Mouse (Mus musculus): ENCODE data around the gene 2010003K11Rik. TPM values are rescaled to one million over a fixed set of nuclear protein-coding genes. Genes with fewer than 3 reads are reported as not detected.
"Not testable (repeated sequence)": the region's sequence is repeated elsewhere in the genome, so short reads cannot be mapped to it uniquely, and the experiment has no call there.

The 2010003K11Rik gene
- polyA plus RNA-seq, 1 experiment from 2014 or later: not detected

- H3K9me3 ChIP-seq: no peaks in the 10 kb centered on the region
- H3K27me3 ChIP-seq (replicated peaks; ENCODE audit: low read depth, poor library complexity, severe bottlenecking): peaks cover 53% of the 10 kb centered on the region
- peaks cover 15% of the 10 kb centered on the region for H3K4me1 ChIP-seq
- H3K4me3 ChIP-seq: no peak overlapping the region
- WGBS: 49% methylated on average over 3 of the region's 3 CpGs
- H3K36me3 ChIP-seq (replicated peaks): no peaks in the 10 kb centered on the region
- DNase-seq (ENCODE audit: low spot score): no peak
- H3K27ac ChIP-seq (replicated peaks): no peak overlapping the region
Measured at GRCm38 (mm10) chr19:4474739-4475138, 23.6 kb downstream of the 2010003K11Rik start.

- peaks cover 46% of the 10 kb centered on the region for H3K27me3 ChIP-seq (replicated peaks; ENCODE audit: low read depth, poor library complexity, severe bottlenecking)
Measured at GRCm38 (mm10) chr19:4473549-4473948, 24.8 kb downstream of the 2010003K11Rik start.

GRCm38 (mm10) chr19:4468363-4468762 is 30.0 kb downstream of the 2010003K11Rik start:
- DNase-seq (ENCODE audit: low spot score): peak; percentile 37

More at GRCm38 (mm10) chr19:4473549-4473948, 24.8 kb downstream of the 2010003K11Rik start:
- H3K9me3 ChIP-seq: no peaks in the 10 kb centered on the region
- WGBS: 91% methylated on average over 5 of the region's 5 CpGs
- H3K27ac ChIP-seq (replicated peaks): no peak overlapping the region
- H3K4me1 ChIP-seq: peaks cover 20% of the 10 kb centered on the region
- no peaks in the 10 kb centered on the region for H3K36me3 ChIP-seq (replicated peaks)
- no peak for DNase-seq (ENCODE audit: low spot score)
- no peak overlapping the region for H3K4me3 ChIP-seq

GRCm38 (mm10) chr19:4464666-4465065 is 33.7 kb downstream of the 2010003K11Rik start:
- Histone ChIP-seq H3K4me1 (peaks cover 14% of the 10 kb centered on the region; the same call in 1 of the 2 replicates), H3K9me3 (no peaks in the 10 kb centered on the region), H3K4me3 (no peak overlapping the region), H3K27me3 (replicated peaks; ENCODE audit: low read depth, poor library complexity, severe bottlenecking) (no peaks in the 10 kb centered on the region), H3K36me3 (replicated peaks) (no peaks in the 10 kb centered on the region), H3K27ac (replicated peaks) (no peak overlapping the region)
- DNase-seq (ENCODE audit: low spot score): no peak
- 88% methylated on average over 4 of the region's 4 CpGs for WGBS

More at GRCm38 (mm10) chr19:4468363-4468762, 30.0 kb downstream of the 2010003K11Rik start:
- Histone ChIP-seq H3K9me3 (no peaks in the 10 kb centered on the region), H3K36me3 (replicated peaks) (no peaks in the 10 kb centered on the region), H3K27me3 (replicated peaks; ENCODE audit: low read depth, poor library complexity, severe bottlenecking) (no peaks in the 10 kb centered on the region), H3K4me1 (peaks cover 14% of the 10 kb centered on the region; the same call in 1 of the 2 replicates), H3K4me3 (no peak overlapping the region), H3K27ac (replicated peaks) (no peak overlapping the region)
- 37% methylated on average over 5 of the region's 5 CpGs for WGBS

GRCm38 (mm10) chr19:4461981-4462380 is 36.4 kb downstream of the 2010003K11Rik start:
- Histone ChIP-seq H3K4me1 (peaks cover 9% of the 10 kb centered on the region; the same call in 1 of the 2 replicates), H3K27ac (replicated peaks) (no peak overlapping the region), H3K4me3 (no peak overlapping the region), H3K36me3 (replicated peaks) (no peaks in the 10 kb centered on the region), H3K27me3 (replicated peaks; ENCODE audit: low read depth, poor library complexity, severe bottlenecking) (no peaks in the 10 kb centered on the region), H3K9me3 (no peaks in the 10 kb centered on the region)
- 89% methylated on average over 8 of the region's 8 CpGs for WGBS
- no peak for DNase-seq (ENCODE audit: low spot score)

GRCm38 (mm10) chr19:4456227-4456626 is 42.2 kb downstream of the 2010003K11Rik start:
- no peaks in the 10 kb centered on the region for H3K9me3 ChIP-seq
- H3K36me3 ChIP-seq (replicated peaks): no peaks in the 10 kb centered on the region
- no peak overlapping the region for H3K27ac ChIP-seq (replicated peaks)
- H3K4me1 ChIP-seq: peaks cover 45% of the 10 kb centered on the region
- peak; percentile 68 for DNase-seq (ENCODE audit: low spot score)
- WGBS: 18% methylated on average over 11 of the region's 11 CpGs
- peak overlapping the region; percentile 8; the same call in 1 of the 2 replicates for H3K4me3 ChIP-seq
- H3K27me3 ChIP-seq (replicated peaks; ENCODE audit: low read depth, poor library complexity, severe bottlenecking): no peaks in the 10 kb centered on the region

- WGBS: 85% methylated on average over 15 of the region's 15 CpGs
- H3K9me3 ChIP-seq: no peaks in the 10 kb centered on the region
- H3K27ac ChIP-seq (replicated peaks): 0 out of 2 replicates have a peak overlapping the region, but pooled peaks have one; percentile 40
- H3K4me1 ChIP-seq: peaks cover 50% of the 10 kb centered on the region
- no peaks in the 10 kb centered on the region for H3K27me3 ChIP-seq (replicated peaks; ENCODE audit: low read depth, poor library complexity, severe bottlenecking)
- DNase-seq (ENCODE audit: low spot score): no peak
- H3K36me3 ChIP-seq (replicated peaks): no peaks in the 10 kb centered on the region
- no peak overlapping the region for H3K4me3 ChIP-seq
Measured at GRCm38 (mm10) chr19:4455071-4455800, 43.1 kb downstream of the 2010003K11Rik start.

- H3K27ac ChIP-seq (replicated peaks): peak overlapping the region; percentile 72
- WGBS: 24% methylated on average over 1 of the region's 1 CpGs
- not testable (repeated sequence) for H3K36me3 ChIP-seq (replicated peaks); DNase-seq (ENCODE audit: low spot score); H3K4me3 ChIP-seq; H3K27me3 ChIP-seq (replicated peaks; ENCODE audit: low read depth, poor library complexity, severe bottlenecking); H3K9me3 ChIP-seq
- H3K4me1 ChIP-seq: peaks cover 50% of the 10 kb centered on the region
Measured at GRCm38 (mm10) chr19:4454040-4454439, 44.3 kb downstream of the 2010003K11Rik start.

- DNase-seq (ENCODE audit: low spot score): no peak
- H3K27ac ChIP-seq (replicated peaks): no peak overlapping the region
- H3K4me1 ChIP-seq: peaks cover 53% of the 10 kb centered on the region
- no peaks in the 10 kb centered on the region; the same call in 1 of the 2 replicates for H3K36me3 ChIP-seq (replicated peaks)
- H3K27me3 ChIP-seq (replicated peaks; ENCODE audit: low read depth, poor library complexity, severe bottlenecking): no peaks in the 10 kb centered on the region
- H3K9me3 ChIP-seq: no peaks in the 10 kb centered on the region
- WGBS: 50% methylated on average over 4 of the region's 4 CpGs
- H3K4me3 ChIP-seq: no peak overlapping the region
Measured at GRCm38 (mm10) chr19:4452525-4452924, 45.9 kb downstream of the 2010003K11Rik start.

GRCm38 (mm10) chr19:4451965-4452364 is 46.4 kb downstream of the 2010003K11Rik start:
- Histone ChIP-seq H3K4me1 (peaks cover 53% of the 10 kb centered on the region), H3K27me3 (replicated peaks; ENCODE audit: low read depth, poor library complexity, severe bottlenecking) (no peaks in the 10 kb centered on the region), H3K27ac (replicated peaks) (0 out of 2 replicates have a peak overlapping the region, but pooled peaks have one; percentile 27), H3K36me3 (replicated peaks) (no peaks in the 10 kb centered on the region; the same call in 1 of the 2 replicates), H3K4me3 (no peak overlapping the region), H3K9me3 (no peaks in the 10 kb centered on the region)
- 19% methylated on average over 5 of the region's 5 CpGs for WGBS
- DNase-seq (ENCODE audit: low spot score): no peak

GRCm38 (mm10) chr19:4451098-4451497 is 47.3 kb downstream of the 2010003K11Rik start:
- WGBS: 54% methylated on average over 8 of the region's 8 CpGs

GRCm38 (mm10) chr19:4450666-4451065 is 47.7 kb downstream of the 2010003K11Rik start:
- no peaks in the 10 kb centered on the region for H3K9me3 ChIP-seq
- no peak overlapping the region for H3K4me3 ChIP-seq
- peaks cover 44% of the 10 kb centered on the region for H3K4me1 ChIP-seq
- 55% methylated on average over 5 of the region's 5 CpGs for WGBS
- no peak overlapping the region for H3K27ac ChIP-seq (replicated peaks)
- no peaks in the 10 kb centered on the region for H3K27me3 ChIP-seq (replicated peaks; ENCODE audit: low read depth, poor library complexity, severe bottlenecking)
- no peaks in the 10 kb centered on the region; the same call in 1 of the 2 replicates for H3K36me3 ChIP-seq (replicated peaks)
- no peak for DNase-seq (ENCODE audit: low spot score)

More at GRCm38 (mm10) chr19:4451098-4451497, 47.3 kb downstream of the 2010003K11Rik start:
- Histone ChIP-seq H3K27me3 (replicated peaks; ENCODE audit: low read depth, poor library complexity, severe bottlenecking) (no peaks in the 10 kb centered on the region), H3K36me3 (replicated peaks) (no peaks in the 10 kb centered on the region; the same call in 1 of the 2 replicates), H3K9me3 (no peaks in the 10 kb centered on the region), H3K27ac (replicated peaks) (no peak overlapping the region), H3K4me3 (no peak overlapping the region), H3K4me1 (peaks cover 45% of the 10 kb centered on the region)
- no peak for DNase-seq (ENCODE audit: low spot score)

GRCm38 (mm10) chr19:4449230-4449629 is 49.2 kb downstream of the 2010003K11Rik start:
- H3K4me1 ChIP-seq: peaks cover 34% of the 10 kb centered on the region
- 90% methylated on average over 9 of the region's 9 CpGs for WGBS
- H3K4me3 ChIP-seq: no peak overlapping the region
- H3K27ac ChIP-seq (replicated peaks): no peak overlapping the region
- no peaks in the 10 kb centered on the region; the same call in 1 of the 2 replicates for H3K36me3 ChIP-seq (replicated peaks)
- DNase-seq (ENCODE audit: low spot score): no peak
- no peaks in the 10 kb centered on the region for H3K9me3 ChIP-seq
- no peaks in the 10 kb centered on the region for H3K27me3 ChIP-seq (replicated peaks; ENCODE audit: low read depth, poor library complexity, severe bottlenecking)
